Mouse (Mus musculus) lung, embryonic 16.5 days (tissue): Measurements from ENCODE around the gene Prkce. TPM values are rescaled to one million over a fixed set of nuclear protein-coding genes. Genes with fewer than 3 reads are reported as not detected.

Experiments
- ATAC-seq: fragments of 200-750 bp; cut with Nextera tagmentation; 2 replicates; pipeline ENCODE4 v1.8.0; 2017; ENCODE audit warnings: low read depth, mild to moderate bottlenecking, moderate library complexity
- H3K27ac ChIP-seq: fragments of 300-500 bp; sonication (generic); 2 replicates; pipeline ENCODE4 v1.5.1; 2014; ENCODE audit warnings: mild to moderate bottlenecking, control low read depth, low read length
- H3K27me3 ChIP-seq: fragments of 300-500 bp; sonication (generic); 2 replicates; pipeline ENCODE4 v1.6.1; 2014; ENCODE audit warnings: low read depth, low read length, mixed read lengths; ENCODE audit not compliant: control insufficient read depth, insufficient read depth
- H3K36me3 ChIP-seq: fragments of 300-500 bp; sonication (generic); 2 replicates; pipeline ENCODE4 v1.6.1; 2014; ENCODE audit warnings: low read length; ENCODE audit not compliant: control insufficient read depth, insufficient read depth
- H3K4me1 ChIP-seq: fragments of 300-500 bp; sonication (generic); replicated peaks from 2 replicates; pipeline ENCODE4 v1.6.1; 2014; ENCODE audit warnings: low read length, mixed read lengths; ENCODE audit not compliant: control insufficient read depth, insufficient read depth
- H3K4me2 ChIP-seq: fragments of 300-500 bp; sonication (generic); 2 replicates; pipeline ENCODE4 v1.6.1; 2014; ENCODE audit warnings: low read depth, low read length, control low read depth
- H3K4me3 ChIP-seq: fragments of 300-500 bp; sonication (generic); 2 replicates; pipeline ENCODE4 v1.5.1; 2014; ENCODE audit warnings: mild to moderate bottlenecking, low read length, control low read depth
- H3K9ac ChIP-seq: fragments of 300-500 bp; sonication (generic); 2 replicates; pipeline ENCODE4 v1.6.1; 2014; ENCODE audit warnings: low read length, control low read depth
- H3K9me3 ChIP-seq: fragments of 300-500 bp; sonication (generic); 2 replicates; pipeline ENCODE4 v1.6.1; 2016; ENCODE audit warnings: low read length; ENCODE audit not compliant: control insufficient read depth
- WGBS: fragments of 180-500 bp; shearing (Covaris S2); extraction: QIAGEN DNeasy Blood & Tissue Kit; methylation state at CpG from one replicate; pipeline ENCODE4 v1.1.7; 2014; 5-methylcytosine and 5-hydroxymethylcytosine counted together
- polyA plus RNA-seq: library from polyadenylated mRNA; unstranded; fragments of >200 nt; fragmentation: Nextera tagmentation; extraction: Ambion mirVana; gene quantifications from 2 replicates; pipeline ENCODE4 v1.2.1, GENCODE M21; 2015

The Prkce gene
- polyA plus RNA-seq, 1 experiment from 2014 or later, result 4.9 TPM

GRCm38 (mm10) chr17:86244397-86244796 is 76.8 kb downstream of the Prkce start:
- WGBS, result 86% methylated on average over 5 of the region's 5 CpGs
- Histone ChIP-seq H3K27ac (no peak overlapping the region), H3K4me1 (peaks cover 5% of the 10 kb centered on the region; the same call in 1 of the 2 replicates), H3K9ac (no peak overlapping the region), H3K36me3 (no peaks in the 10 kb centered on the region), H3K9me3 (no peaks in the 10 kb centered on the region), H3K4me2 (no peak overlapping the region), H3K4me3 (no peak overlapping the region), H3K27me3 (no peaks in the 10 kb centered on the region)
- ATAC-seq, result no peak

GRCm38 (mm10) chr17:86248832-86249231 is 81.2 kb downstream of the Prkce start:
- no peak overlapping the region for H3K9ac ChIP-seq
- H3K36me3 ChIP-seq, result no peaks in the 10 kb centered on the region
- peak; percentile 46 for ATAC-seq
- H3K27ac ChIP-seq, result no peak overlapping the region
- 65% methylated on average over 8 of the region's 8 CpGs for WGBS
- H3K27me3 ChIP-seq, result no peaks in the 10 kb centered on the region
- no peak overlapping the region for H3K4me2 ChIP-seq
- no peaks in the 10 kb centered on the region for H3K9me3 ChIP-seq
- no peaks in the 10 kb centered on the region; the same call in 1 of the 2 replicates for H3K4me1 ChIP-seq
- H3K4me3 ChIP-seq, result no peak overlapping the region

- ATAC-seq, result peak; percentile 20; the same call in 1 of the 2 replicates
- no peak overlapping the region for H3K4me2 ChIP-seq
- H3K4me1 ChIP-seq, result no peaks in the 10 kb centered on the region; the same call in 1 of the 2 replicates
- no peak overlapping the region for H3K4me3 ChIP-seq
- H3K9ac ChIP-seq, result no peak overlapping the region
- H3K27me3 ChIP-seq, result no peaks in the 10 kb centered on the region
- peaks cover 4% of the 10 kb centered on the region for H3K9me3 ChIP-seq
- no peak overlapping the region for H3K27ac ChIP-seq
- H3K36me3 ChIP-seq, result no peaks in the 10 kb centered on the region
- WGBS, result 64% methylated on average over 21 of the region's 21 CpGs
Measured at GRCm38 (mm10) chr17:86249499-86250405, 82.2 kb downstream of the Prkce start.

- no peak overlapping the region for H3K27ac ChIP-seq
- no peak overlapping the region for H3K4me3 ChIP-seq
- no peak overlapping the region for H3K4me2 ChIP-seq
- no peak for ATAC-seq
- H3K27me3 ChIP-seq, result no peaks in the 10 kb centered on the region
- WGBS, result 56% methylated on average over 7 of the region's 7 CpGs
- H3K36me3 ChIP-seq, result no peaks in the 10 kb centered on the region
- peaks cover 8% of the 10 kb centered on the region for H3K9me3 ChIP-seq
- no peak overlapping the region for H3K9ac ChIP-seq
- H3K4me1 ChIP-seq, result no peaks in the 10 kb centered on the region; the same call in 1 of the 2 replicates
Measured at GRCm38 (mm10) chr17:86250406-86250905, 82.9 kb downstream of the Prkce start.

GRCm38 (mm10) chr17:86253884-86254283 is 86.3 kb downstream of the Prkce start:
- H3K36me3 ChIP-seq, result no peaks in the 10 kb centered on the region
- no peak overlapping the region for H3K4me3 ChIP-seq
- H3K27ac ChIP-seq, result no peak overlapping the region
- ATAC-seq, result no peak
- H3K9ac ChIP-seq, result no peak overlapping the region
- H3K27me3 ChIP-seq, result no peaks in the 10 kb centered on the region
- peaks cover 8% of the 10 kb centered on the region for H3K9me3 ChIP-seq
- 79% methylated on average over 9 of the region's 9 CpGs for WGBS
- no peak overlapping the region for H3K4me2 ChIP-seq
- H3K4me1 ChIP-seq, result no peaks in the 10 kb centered on the region; the same call in 1 of the 2 replicates

GRCm38 (mm10) chr17:86254285-86254684 is 86.7 kb downstream of the Prkce start:
- H3K9ac ChIP-seq, result no peak overlapping the region
- H3K27me3 ChIP-seq, result no peaks in the 10 kb centered on the region
- WGBS, result 87% methylated on average over 8 of the region's 8 CpGs
- no peak for ATAC-seq
- no peak overlapping the region for H3K4me2 ChIP-seq
- H3K4me3 ChIP-seq, result no peak overlapping the region
- H3K9me3 ChIP-seq, result peaks cover 8% of the 10 kb centered on the region
- H3K27ac ChIP-seq, result no peak overlapping the region
- H3K4me1 ChIP-seq, result no peaks in the 10 kb centered on the region; the same call in 1 of the 2 replicates
- H3K36me3 ChIP-seq, result no peaks in the 10 kb centered on the region

- WGBS, result 95% methylated on average over 6 of the region's 6 CpGs
- Histone ChIP-seq H3K9me3 (peaks cover 8% of the 10 kb centered on the region), H3K4me2 (no peak overlapping the region), H3K36me3 (no peaks in the 10 kb centered on the region), H3K9ac (no peak overlapping the region), H3K4me3 (no peak overlapping the region), H3K27me3 (no peaks in the 10 kb centered on the region), H3K27ac (no peak overlapping the region), H3K4me1 (no peaks in the 10 kb centered on the region)
- ATAC-seq, result no peak
Measured at GRCm38 (mm10) chr17:86254978-86255377, 87.4 kb downstream of the Prkce start.

GRCm38 (mm10) chr17:86256730-86257131 is 89.1 kb downstream of the Prkce start:
- Histone ChIP-seq H3K4me3 (no peak overlapping the region), H3K4me2 (no peak overlapping the region), H3K9ac (no peak overlapping the region), H3K9me3 (peaks cover 8% of the 10 kb centered on the region), H3K36me3 (no peaks in the 10 kb centered on the region), H3K27ac (no peak overlapping the region), H3K27me3 (no peaks in the 10 kb centered on the region), H3K4me1 (peaks cover 4% of the 10 kb centered on the region)
- WGBS, result 47% methylated on average over 10 of the region's 10 CpGs
- ATAC-seq, result peak; percentile 65

- no peak for ATAC-seq
- WGBS, result 30% methylated on average over 8 of the region's 8 CpGs
- peaks cover 4% of the 10 kb centered on the region for H3K4me1 ChIP-seq
- no peak overlapping the region for H3K9ac ChIP-seq
- no peak overlapping the region for H3K4me2 ChIP-seq
- no peaks in the 10 kb centered on the region for H3K9me3 ChIP-seq
- H3K36me3 ChIP-seq, result no peaks in the 10 kb centered on the region
- H3K27ac ChIP-seq, result no peak overlapping the region
- H3K27me3 ChIP-seq, result no peaks in the 10 kb centered on the region
- H3K4me3 ChIP-seq, result no peak overlapping the region
Measured at GRCm38 (mm10) chr17:86261067-86261466, 93.5 kb downstream of the Prkce start.
